Mouse (Mus musculus) right cerebral cortex, postnatal 14 days (tissue): ENCODE data around the gene Fancc.
"Not testable (repeated sequence)": the region's sequence is repeated elsewhere in the genome, so short reads cannot be mapped to it uniquely, and the experiment has no call there.

Experiments
- DNase-seq: peaks from one replicate; pipeline ENCODE4 v3.0.0; 2022

Fancc gene

GRCm38 (mm10) chr13:63514931-63515360 is 17.9 kb upstream of the Fancc start:
- no peak for DNase-seq

DNA sequence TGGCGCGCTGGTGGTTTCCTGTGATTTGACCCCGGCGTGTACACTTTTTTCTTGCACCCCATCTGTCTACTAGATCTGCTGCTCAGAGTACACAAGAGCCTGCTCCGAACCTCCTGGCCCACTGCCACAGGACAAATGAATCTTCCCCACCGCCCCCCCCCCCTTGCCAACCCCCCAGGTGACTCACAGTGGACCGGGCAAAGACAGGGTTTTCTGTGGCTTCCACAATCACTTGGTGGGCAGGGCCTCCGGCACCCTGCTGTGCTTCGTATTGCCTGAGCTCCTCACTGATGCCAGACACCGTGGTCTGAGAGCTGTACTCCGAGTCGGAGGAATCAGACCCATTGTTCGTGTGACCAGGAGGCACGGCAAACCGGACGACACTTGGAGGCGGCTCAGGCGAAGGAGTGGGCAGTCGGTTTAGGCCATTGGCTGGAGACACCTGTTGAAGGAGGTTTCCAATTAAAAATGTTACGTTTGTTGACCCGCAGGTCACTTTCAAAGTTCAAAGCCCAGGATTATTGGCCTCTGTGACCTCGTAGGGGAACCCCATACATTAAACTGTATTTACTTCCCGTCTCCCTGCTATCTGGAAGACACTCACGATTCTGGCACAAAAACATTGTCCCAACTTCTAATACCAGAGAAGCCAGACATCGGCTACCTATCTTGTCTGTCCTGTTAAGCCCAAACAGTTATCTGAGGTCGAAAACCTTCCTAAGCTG is 16.5 kb upstream of the Fancc start:
- no peak for DNase-seq

DNA sequence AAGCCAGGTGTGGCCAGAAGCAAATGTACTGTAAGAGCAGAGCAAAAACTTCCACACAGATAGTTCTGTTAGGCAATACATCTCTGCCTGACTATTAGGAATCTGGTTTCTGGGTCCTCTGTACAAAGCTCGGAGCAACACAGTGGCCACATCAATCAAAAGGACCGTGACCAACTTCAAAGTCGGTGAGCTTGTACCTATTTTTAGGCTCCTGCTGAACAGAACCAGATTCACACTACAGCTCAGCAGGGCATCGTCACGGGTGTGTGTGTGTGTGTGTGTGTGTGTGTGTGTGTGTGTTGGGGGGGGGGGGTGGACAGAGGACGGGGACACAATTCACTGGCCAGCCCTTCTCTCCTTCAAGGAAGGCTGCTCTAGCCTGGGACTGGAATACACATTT is 15.3 kb upstream of the Fancc start:
- DNase-seq, result no peak

- DNase-seq, result no peak
Measured at GRCm38 (mm10) chr13:63507821-63508220, 10.7 kb upstream of the Fancc start.

DNA sequence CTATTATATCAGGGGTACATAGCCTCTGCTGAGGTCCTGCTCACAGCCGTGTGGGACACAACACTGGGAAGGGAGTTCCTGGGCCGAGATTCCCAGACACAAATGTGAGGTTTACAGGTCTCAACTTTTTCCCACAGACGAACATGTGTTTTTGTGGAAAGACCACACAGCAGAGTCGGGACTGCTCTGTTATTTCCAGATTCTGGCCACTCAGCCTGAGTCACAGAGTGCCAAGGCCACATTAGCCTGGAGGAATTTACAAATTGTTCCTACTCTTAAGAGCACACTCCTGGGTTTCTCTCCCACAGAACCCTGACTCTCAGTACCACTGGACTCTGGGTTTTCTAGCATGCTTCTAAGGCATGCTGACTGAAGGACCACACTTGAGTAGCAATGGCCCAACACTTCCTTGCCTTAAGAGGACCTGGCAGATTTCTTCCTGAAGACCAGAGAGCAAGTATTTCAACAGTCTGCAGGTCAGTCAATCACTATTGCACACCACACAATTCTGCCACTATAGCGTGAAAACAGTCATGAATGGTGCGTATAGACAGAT is 10.0 kb upstream of the Fancc start:
- DNase-seq, result no peak

DNA sequence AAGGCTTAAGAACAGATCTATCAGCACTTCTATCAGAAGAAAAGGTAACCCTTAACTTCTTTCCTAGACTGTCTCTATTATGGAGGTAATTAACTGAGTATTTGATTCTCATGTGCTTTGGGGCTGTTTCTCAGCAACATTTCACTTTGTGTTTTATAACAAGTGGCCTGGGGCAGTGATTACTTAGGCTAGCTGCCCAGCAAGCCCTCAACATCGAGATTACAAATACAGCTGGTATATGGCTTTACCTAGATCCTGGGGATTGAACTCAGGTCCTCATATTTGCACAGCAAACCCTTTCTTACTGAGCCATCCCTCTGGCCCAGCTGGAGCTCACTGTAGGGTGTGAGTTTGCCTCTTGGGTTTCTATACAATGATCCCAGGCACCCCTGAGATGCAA is 9.3 kb upstream of the Fancc start:
- DNase-seq, result no peak

GRCm38 (mm10) chr13:63502391-63502790 is 5.3 kb upstream of the Fancc start:
- no peak for DNase-seq

- DNase-seq, result no peak
Measured at GRCm38 (mm10) chr13:63499489-63499888, 2.4 kb upstream of the Fancc start.

DNA sequence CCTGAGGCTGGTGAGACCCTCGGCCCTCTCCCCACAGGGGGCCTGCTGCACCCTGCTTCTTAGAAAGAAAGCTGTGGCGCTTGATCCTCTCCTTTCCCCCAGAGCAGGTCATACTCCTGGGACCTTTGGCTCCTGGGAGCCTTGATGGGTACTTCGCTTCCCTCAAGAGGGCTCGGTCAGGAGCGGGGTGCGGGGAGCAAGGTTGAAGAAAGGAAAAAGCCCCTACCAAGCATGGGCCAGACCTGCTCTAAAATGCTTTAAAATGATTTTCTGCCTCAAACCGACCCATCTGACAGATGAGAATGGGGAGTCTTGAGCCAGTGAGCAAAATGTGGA is 9.4 kb downstream of the Fancc start:
- DNase-seq, result no peak

GRCm38 (mm10) chr13:63486791-63487706 is 10.0 kb downstream of the Fancc start:
- no peak for DNase-seq

GRCm38 (mm10) chr13:63475356-63475755 is 21.7 kb downstream of the Fancc start:
- no peak for DNase-seq

DNA sequence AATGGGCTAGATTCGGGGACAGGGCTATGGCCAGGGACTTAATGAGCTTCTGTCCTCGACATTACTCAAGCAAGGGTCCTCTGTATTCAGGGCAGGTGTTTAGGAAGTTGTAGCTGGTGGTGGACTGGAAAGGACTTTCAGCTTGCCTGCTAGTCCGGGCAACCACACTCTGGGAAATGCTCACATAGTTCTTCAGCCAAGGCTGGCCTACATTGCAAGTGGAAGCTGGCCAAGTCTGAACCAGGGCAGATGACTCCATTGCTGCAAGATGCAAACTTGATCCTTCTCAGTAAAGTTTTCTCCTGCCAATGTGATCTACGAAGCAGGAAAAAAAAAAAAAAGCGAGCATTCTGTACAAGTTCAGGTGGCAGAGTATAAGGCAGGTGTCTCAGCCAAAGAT is 44.2 kb downstream of the Fancc start:
- DNase-seq, result peak; percentile 12

DNA sequence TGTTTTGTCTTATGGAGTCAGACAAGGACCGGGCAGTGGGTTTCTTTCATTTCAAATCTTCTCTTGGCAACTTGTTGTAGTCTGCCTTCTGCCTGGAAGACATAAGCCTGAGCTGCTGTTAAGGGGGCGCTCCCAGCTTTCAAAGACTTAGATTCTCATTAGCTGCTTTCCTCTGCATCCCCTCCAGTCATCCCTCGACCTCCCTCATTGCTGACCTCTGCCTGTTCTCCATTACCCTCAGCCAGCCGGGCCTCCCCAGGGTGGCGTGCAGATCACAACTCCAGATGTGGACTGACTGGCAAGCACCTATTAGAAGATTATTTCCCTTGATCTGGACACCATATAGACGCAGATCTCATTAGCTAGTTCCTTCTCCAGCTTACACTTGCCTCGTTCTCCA is 45.9 kb downstream of the Fancc start:
- no peak for DNase-seq

GRCm38 (mm10) chr13:63445419-63445818 is 51.7 kb downstream of the Fancc start:
- no peak for DNase-seq

GRCm38 (mm10) chr13:63432759-63433158 is 64.3 kb downstream of the Fancc start:
- no peak for DNase-seq

GRCm38 (mm10) chr13:63431857-63432191 is 65.3 kb downstream of the Fancc start:
- DNase-seq, result no peak

GRCm38 (mm10) chr13:63431030-63431856 is 65.8 kb downstream of the Fancc start:
- DNase-seq, result peak; percentile 87

DNA sequence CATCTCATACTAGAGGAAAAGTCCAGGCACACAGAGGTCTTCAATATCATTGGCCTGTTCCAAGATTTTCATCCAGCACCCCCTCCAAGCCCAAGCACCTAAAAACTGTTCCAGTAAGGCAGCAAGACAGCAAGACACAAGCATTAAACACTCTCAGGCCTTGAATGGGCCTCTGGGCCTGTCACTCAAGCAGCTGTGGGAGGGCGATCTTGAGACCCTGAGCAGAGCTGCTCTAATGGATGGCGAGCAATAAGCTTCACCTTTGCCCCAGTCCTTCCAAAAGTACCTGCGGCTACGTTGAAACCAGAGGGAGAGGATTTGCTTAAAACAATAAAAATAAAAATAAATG is 66.4 kb downstream of the Fancc start:
- no peak for DNase-seq

GRCm38 (mm10) chr13:63430206-63430605 is 66.9 kb downstream of the Fancc start:
- DNase-seq, result no peak

GRCm38 (mm10) chr13:63428211-63428610 is 68.9 kb downstream of the Fancc start:
- not testable (repeated sequence) for DNase-seq

GRCm38 (mm10) chr13:63423060-63423459 is 74.0 kb downstream of the Fancc start:
- no peak for DNase-seq

- no peak for DNase-seq
Measured at GRCm38 (mm10) chr13:63421225-63421624, 75.9 kb downstream of the Fancc start.

GRCm38 (mm10) chr13:63418148-63418547 is 78.9 kb downstream of the Fancc start:
- no peak for DNase-seq
